Mouse (Mus musculus) embryo, embryonic 9.5 days (tissue): ENCODE data around the gene Ache.

Experiments
- DNase-seq: peaks from one replicate; pipeline ENCODE4 v3.0.0-alpha.2; 2017; ENCODE audit errors: extremely low spot score

Gene Ache

DNA sequence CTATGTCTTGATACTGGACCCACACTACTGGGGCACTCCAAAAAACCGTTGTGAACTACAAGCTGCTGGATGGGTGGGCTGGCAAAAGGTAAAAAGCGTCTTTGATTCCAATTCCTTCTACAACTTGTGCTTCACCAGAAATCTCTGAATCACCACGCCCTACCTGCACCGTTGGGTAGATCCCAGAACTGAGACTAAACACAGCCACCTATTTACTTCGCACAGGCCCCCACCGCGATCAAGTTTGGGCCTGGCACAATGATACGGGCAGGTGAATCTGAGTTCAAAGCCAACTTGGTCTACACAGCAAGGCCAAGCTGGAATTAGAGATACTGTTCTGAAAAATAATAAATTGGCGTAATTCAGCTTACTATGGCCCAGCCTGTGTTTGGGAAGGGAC is 8.0 kb downstream of the Ache start:
- no peak for DNase-seq

- DNase-seq: no peak
Measured at GRCm38 (mm10) chr5:137295712-137296111, 8.4 kb downstream of the Ache start.

DNA sequence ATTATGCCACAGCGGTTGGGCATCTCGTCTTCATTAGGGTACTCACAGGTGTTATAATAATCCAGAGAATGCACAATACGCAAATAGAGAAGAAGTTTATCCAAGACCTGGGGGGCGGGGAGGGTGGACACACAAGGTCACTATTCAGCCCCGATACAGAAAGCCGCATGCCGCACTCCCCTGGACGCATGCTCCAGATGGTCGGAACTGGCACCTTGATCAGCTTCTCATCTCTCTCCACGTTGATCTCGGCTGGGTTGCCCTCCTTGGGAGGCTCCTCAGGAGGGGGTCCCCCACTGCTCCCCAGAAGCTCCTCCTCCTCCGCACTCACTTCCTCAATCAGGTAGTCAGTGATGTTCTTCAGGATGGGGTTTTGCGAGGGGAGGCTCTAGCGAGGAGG is 9.8 kb downstream of the Ache start:
- no peak for DNase-seq

DNA sequence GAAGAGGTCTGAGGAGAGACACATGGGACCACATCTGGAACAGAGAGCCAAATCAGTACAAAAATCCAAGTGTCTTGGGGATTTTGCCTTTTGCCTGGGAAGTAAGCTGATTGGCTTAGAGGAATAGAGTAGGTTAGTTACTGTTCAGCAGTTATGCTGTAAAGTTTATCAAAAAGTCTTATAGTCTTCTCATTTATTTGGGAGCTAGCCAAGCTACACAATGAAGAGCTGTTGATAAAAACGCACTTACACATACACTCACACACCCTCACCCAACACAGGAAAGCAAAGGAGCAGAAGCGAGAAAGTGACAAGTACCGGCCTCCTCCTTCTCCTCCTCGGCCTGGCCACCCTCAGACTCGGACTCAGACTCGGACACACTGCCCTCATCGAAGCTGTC is 11.9 kb downstream of the Ache start:
- DNase-seq: no peak

DNA sequence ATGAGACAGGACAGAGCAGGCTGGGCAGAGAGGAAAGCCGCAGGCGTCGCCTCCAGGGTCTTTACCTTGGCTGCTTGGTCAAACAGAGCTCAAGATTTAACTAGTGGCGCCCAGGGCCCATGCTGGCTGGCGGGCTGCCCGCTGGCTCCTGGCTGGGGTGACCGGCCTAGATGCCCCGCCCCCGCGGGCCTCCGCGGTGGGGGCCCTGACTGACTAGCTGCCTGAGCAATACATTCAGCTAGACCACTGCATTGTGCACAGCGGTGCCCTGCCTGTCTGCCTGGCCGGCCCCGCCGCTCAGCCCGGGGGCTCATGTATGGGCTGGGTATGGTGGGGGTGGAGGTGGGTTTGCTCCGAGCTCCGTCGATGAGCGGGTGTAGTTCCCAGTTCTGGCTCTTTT is 13.9 kb downstream of the Ache start:
- no peak for DNase-seq

GRCm38 (mm10) chr5:137303609-137304008 is 16.3 kb downstream of the Ache start:
- DNase-seq: no peak

DNA sequence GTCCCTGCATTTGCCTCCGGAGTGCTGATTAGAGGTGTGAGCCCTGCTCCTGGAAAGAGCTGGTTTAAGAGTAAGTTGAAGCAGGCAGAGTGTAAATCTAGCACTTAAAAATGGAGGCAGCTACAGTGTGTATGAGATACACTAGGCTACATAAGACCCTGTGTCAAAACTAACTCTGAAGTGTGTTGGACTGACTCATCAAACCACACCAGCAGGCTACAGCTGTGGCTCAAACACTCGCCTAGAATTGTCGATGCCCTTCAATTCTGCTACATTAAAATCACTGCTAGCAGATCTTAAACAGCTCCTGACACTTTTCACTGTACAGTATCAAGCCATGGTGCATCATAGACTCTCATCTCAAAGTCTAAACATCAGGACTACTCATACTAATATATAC is 16.8 kb downstream of the Ache start:
- DNase-seq: no peak

- no peak for DNase-seq
Measured at GRCm38 (mm10) chr5:137304816-137305215, 17.5 kb downstream of the Ache start.

- no peak for DNase-seq
Measured at GRCm38 (mm10) chr5:137305822-137306221, 18.5 kb downstream of the Ache start.

GRCm38 (mm10) chr5:137306439-137307005 is 19.2 kb downstream of the Ache start:
- DNase-seq: no peak

DNA sequence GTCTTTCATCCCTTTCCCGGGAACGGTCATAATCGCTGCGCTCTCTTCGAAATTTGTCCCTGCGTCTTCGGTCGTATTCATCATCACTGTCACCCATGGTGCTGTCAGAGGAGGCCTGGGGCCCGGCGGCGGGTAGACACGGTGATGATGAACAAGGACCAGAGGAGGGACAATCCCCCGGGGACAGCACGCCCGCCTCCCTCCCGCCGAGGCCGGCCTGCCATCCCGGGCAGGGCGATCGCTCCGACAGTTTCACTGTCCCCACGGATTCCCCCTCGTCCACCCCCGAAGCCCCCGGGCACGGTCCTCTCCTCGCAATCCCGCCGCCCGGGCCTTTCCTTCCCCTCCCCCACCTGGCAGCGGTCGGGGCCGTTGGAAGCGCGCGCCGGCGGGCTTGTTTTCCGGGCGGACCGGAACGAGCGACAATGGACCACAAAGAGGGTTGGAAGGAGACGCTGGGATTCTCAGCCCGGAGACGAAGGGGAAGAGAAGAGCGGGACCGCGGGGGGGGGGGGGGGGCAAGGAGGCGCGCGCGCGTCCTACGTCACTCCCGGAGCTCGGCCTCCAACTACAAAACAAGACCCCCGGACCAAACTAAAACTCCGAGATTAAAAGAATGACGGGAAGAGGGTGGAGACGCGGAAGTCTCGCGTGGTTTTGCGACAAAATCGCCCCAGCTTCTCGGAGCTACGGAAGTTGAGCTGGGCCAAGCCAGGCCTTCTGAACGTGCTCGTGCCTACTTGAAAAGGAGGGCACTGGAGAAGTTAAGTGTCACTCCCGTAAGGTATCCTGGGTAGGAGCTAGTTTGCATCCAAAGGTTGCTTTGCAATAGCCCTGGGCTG is 20.0 kb downstream of the Ache start, which contains the start of gene Srrt:
Gene Srrt (minus strand): TSS at position 604 of the 842 bp plus-strand sequence.
- peak; percentile 94 for DNase-seq

DNA sequence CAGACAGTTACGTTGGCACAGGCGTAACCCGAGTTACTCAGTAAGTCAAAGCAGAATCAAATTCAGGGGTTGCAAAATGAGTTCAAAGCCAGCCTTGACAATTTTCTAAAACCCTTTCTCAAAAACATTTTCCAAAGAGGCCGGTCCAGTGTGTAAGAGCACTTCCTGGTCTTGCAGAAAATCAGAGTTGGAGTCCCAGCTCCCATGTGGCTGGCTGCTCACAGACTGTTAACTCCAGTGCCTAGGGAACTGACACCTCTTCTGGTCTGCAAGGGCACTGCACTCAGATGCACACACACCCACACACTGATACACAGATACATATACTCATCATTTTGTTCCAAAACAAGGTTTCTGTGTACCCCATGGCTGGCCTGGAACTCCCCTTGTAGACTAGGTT is 21.0 kb downstream of the Ache start:
- no peak for DNase-seq

DNA sequence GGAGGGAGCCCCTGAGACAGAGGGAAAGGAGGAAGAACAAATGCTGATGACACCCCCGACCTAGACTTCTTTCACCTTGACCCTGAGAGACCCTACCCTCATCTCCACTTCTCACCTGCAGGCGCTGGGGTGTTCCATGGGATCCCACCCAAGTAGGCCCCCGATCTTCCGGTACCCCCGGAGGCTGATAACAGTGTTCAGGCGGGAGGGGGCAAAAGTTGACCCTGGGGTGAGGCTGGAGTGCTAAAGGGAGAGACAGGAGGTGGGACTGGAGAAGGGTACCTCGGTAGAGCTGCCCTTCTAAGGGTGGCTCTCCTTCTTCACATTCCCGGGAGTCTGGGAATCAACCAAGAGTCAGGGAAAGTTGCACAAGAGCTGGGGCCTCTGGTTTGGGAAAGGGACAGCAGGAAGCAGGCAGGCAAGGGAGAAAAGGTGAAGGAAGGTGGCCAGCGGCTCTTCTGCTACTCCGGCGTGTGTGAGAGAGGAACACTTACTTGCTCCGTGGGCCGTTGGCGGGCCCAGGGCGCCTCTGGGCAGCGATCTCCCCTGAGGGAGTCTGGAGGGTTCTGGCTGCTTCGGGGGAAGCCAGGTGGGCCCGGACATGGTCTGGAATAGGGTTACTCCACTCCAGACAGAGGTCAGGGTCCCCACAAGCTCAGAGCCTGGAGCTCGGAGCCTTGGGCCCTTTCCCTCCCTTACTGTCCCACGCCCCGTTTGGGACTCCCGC is 26.3 kb downstream of the Ache start:
- DNase-seq: no peak

DNA sequence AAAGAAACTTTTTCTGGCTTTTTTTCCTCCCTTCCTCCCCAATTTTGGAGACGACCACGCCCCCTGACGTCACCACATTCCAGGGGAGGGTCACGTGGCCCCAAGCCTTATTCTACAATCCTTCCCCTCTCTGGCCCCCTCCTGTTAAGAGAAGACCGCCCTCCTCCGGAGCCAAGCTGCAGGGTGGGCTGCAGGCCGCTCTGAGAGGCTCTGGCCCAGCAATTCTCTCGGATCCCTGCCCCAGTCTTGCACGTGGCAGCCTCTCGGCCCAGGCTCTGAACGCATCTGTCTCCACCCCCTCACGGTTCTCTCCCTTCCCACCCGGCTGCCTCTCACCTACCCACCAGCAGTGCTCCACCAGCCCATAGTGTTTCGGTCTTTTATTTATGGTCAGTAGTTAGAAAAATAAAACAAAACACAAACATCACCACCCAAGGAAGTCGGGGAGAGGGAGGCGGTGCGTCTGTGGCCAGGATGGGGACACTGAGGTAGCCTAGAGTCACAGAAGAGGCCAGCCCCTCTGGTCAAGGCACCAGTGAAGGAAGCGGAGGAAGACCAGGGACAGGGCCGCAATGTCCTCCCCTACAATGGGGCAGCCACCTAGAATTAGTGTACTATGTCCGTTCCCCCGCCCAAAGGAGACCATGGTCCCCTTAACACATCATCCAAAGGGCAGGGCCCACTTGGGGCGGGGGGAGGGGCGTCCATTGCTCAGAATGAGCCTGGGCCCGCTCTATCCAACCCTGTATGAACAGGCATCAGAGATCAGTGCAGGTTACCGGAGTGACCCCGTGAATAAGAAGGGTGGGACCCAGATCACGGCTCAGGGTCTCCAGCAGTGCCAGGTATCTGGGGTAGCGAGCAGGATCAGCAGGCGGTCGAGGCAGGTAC is 27.1 kb downstream of the Ache start, which contains the start of gene Trip6:
Gene Trip6 (minus strand): TSS at position 212 of the 891 bp plus-strand sequence.
- peak; percentile 96 for DNase-seq

- peak; percentile 69 for DNase-seq
Measured at GRCm38 (mm10) chr5:137315084-137315903, 28.0 kb downstream of the Ache start.

DNA sequence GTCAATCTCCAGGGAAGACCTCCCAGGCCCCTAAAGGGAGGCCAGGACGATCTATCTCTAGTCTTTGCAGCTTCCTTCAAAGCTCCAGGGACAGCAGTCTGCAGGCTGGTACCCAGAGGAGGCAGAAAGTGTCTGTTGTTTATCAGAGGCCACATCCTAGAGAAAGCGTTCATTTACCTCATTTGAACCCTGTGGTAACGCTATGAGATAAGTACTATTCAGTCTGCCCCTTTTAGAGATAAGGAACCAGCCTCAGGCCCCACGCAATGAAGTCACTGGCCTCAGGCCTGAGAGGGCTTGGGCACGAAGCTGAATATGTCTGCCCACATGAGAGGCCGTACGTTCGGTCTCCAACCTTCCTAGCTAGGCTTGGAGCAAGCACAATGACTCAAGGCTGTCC is 30.0 kb downstream of the Ache start:
- DNase-seq: no peak

GRCm38 (mm10) chr5:137318570-137318969 is 31.3 kb downstream of the Ache start:
- DNase-seq: no peak

GRCm38 (mm10) chr5:137320996-137321395 is 33.7 kb downstream of the Ache start:
- no peak for DNase-seq

- no peak for DNase-seq
Measured at GRCm38 (mm10) chr5:137330910-137331309, 43.6 kb downstream of the Ache start.

DNA sequence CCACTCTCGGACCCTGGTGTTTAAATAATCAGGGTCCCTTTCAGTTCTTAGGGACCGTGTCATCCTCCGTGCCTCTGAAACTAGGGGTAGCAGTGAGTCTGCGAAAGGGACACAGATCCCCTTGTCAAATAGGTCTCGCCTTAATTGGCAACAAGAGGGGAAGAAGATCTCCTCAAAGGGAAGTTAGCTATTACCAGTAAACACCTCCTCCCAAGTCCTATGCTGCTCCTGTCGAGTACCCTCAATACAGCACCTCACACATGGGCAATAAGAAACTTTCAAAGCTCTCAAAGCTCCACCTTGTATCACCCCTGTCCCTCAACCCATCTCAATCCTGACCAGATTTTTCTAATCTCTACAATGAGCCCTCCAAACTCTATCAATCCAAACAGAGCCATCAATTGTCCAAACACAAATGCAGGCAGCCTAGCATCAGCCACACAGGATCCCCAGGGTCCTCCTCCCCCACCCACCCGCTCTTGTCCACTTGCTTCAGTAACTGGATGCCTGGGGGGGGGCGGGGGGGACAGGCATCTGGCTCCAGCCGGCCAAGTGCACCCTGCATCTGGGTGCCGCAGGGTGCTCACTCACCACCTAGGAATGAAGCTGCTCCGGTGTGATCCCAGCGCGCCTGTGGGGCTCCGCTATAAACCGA is 45.7 kb downstream of the Ache start:
- DNase-seq: no peak
